Mouse (Mus musculus) intestine, postnatal 0 days (tissue): ENCODE measurements around the gene Npr2. TPM values are rescaled to one million over a fixed set of nuclear protein-coding genes. Genes with fewer than 3 reads are reported as not detected.

Source experiments
- ATAC-seq: fragments of 200-750 bp; cut with Nextera tagmentation; 2 replicates; pipeline ENCODE4 v1.8.0; 2017; ENCODE audit warnings: mild to moderate bottlenecking, moderate TSS enrichment, moderate library complexity
- H3K27ac ChIP-seq: fragments of 300-500 bp; sonication (generic); 2 replicates; pipeline ENCODE4 v1.5.1; 2014; ENCODE audit warnings: mild to moderate bottlenecking, low read depth, low read length, moderate library complexity
- H3K27me3 ChIP-seq: fragments of 300-500 bp; sonication (generic); replicated peaks from 2 replicates; pipeline ENCODE4 v1.6.1; 2014; ENCODE audit warnings: low read length, mixed read lengths; ENCODE audit not compliant: control insufficient read depth, insufficient read depth
- H3K36me3 ChIP-seq: fragments of 300-500 bp; sonication (generic); 2 replicates; pipeline ENCODE4 v1.6.1; 2014; ENCODE audit warnings: mild to moderate bottlenecking, moderate library complexity; ENCODE audit not compliant: control insufficient read depth, insufficient read depth
- H3K4me1 ChIP-seq: fragments of 300-500 bp; sonication (generic); replicated peaks from 2 replicates; pipeline ENCODE4 v1.6.1; 2014; ENCODE audit warnings: antibody characterized with exemption, low read length, mixed read lengths; ENCODE audit not compliant: control insufficient read depth, insufficient read depth
- H3K4me2 ChIP-seq: fragments of 300-500 bp; sonication (generic); replicated peaks from 2 replicates; pipeline ENCODE4 v1.6.1; 2014; ENCODE audit warnings: low read depth, mild to moderate bottlenecking, moderate library complexity
- H3K4me3 ChIP-seq: fragments of 300-500 bp; sonication (generic); 2 replicates; pipeline ENCODE4 v1.5.1; 2014; ENCODE audit warnings: low read depth, low read length
- H3K9ac ChIP-seq: fragments of 300-500 bp; sonication (generic); 2 replicates; pipeline ENCODE4 v1.6.1; 2014; ENCODE audit warnings: mild to moderate bottlenecking, low read depth, low read length
- H3K9me3 ChIP-seq: fragments of 300-500 bp; sonication (generic); 2 replicates; pipeline ENCODE4 v1.6.1; 2016; ENCODE audit warnings: mixed run types; ENCODE audit not compliant: control insufficient read depth
- CTCF ChIP-seq: sonication (generic); IDR thresholded peaks from 2 replicates; pipeline ENCODE4 v1.5.1; 2016; ENCODE audit warnings: low read depth, mild to moderate bottlenecking, control low read depth, antibody characterized with exemption, moderate library complexity
- WGBS: fragments of 180-500 bp; shearing (Covaris S2); extraction: QIAGEN DNeasy Blood & Tissue Kit; methylation state at CpG from one replicate; pipeline ENCODE4 v1.1.7; 2014; 5-methylcytosine and 5-hydroxymethylcytosine counted together
- polyA plus RNA-seq: library from polyadenylated mRNA; unstranded; fragments of >200 nt; fragmentation: Nextera tagmentation; extraction: Ambion mirVana; gene quantifications from 2 replicates; pipeline ENCODE4 v1.2.1, GENCODE M21; 2015

Gene Npr2
- polyA plus RNA-seq, 1 experiment from 2014 or later: 4.1 TPM

DNA sequence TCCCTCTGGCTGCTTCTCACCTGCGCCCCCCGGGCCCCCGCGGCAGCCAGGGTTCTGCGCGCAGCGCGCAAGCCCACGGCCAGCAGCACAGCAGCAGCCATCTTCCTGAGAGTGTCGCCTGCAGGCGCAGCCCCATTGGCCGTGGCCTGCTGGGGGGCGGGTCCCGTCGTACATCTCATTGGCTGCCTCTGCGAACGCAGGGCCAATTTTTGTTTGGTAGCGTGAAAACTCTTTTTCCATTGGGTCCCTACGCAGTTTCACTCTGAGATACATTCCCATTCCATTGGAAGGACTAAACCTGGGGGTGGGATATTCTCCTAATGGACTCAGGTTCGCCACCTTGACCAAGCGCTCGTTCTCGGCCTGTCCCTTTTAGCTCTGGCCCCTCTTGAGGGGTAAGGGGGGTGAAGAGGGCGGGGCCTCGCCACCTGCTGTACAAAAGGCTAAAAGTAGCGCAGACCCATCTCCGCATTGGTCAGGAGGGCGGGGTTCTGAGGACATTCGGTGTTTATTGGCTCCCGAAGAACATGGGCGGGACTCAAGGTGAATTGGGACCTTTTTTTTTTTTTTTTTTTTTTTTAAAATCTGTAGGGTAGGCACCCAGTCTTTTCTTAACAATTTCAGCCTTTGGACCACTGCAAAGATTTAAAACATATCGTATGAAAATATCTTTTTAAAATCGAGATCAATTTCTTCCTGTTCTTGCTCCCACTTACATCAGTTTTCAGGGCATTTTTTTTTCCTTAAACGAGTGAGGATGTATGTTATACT is 24.8 kb downstream of the Npr2 start, which contains the start of gene Hint2:
Gene Hint2, minus strand, starts transcription at position 128 of the 771 bp plus-strand sequence.
- H3K27me3 ChIP-seq: 0 out of 2 replicates have a peak, but pooled peaks cover 3% of the 10 kb centered on the region
- no peaks in the 10 kb centered on the region for H3K9me3 ChIP-seq
- peak; percentile 95 for ATAC-seq
- TF ChIP-seq CTCF: peak; percentile 29; the same call in 1 of the 2 replicates
- peak within 1 kb of the TSS; percentile 92 for H3K27ac ChIP-seq
- H3K36me3 ChIP-seq: no peaks in the 10 kb centered on the region
- peak within 1 kb of the TSS; percentile 86 for H3K4me2 ChIP-seq
- WGBS: 2% methylated on average over 34 of the region's 34 CpGs
- H3K4me1 ChIP-seq: no peaks in the 10 kb centered on the region
- H3K4me3 ChIP-seq: peak within 1 kb of the TSS; percentile 89
- H3K9ac ChIP-seq: peak within 1 kb of the TSS; percentile 89

DNA sequence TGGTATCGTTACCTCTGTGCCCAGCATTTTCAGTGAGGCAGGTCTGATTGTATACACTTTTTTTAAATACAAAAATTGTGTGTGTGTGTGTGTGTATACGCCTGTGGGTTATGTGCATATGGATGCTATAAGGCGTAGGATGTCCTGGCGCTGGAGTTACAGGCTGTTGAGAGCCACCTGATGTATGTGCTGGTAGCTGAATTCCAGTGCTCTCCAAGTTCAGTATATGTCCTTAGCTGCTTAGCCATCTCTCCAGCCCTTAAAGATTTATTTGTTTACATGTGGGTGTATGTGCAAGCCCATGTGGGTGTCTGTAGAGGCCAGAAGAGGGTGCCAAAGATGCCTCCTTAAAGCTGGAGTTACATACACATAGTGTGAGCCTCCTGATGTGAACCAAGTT is 25.4 kb downstream of the Npr2 start:
- H3K4me1 ChIP-seq: no peaks in the 10 kb centered on the region
- TF ChIP-seq CTCF: peak; percentile 32; the same call in 1 of the 2 replicates
- no peak overlapping the region for H3K27ac ChIP-seq
- H3K9me3 ChIP-seq: no peaks in the 10 kb centered on the region
- H3K4me3 ChIP-seq: no peak overlapping the region; the same call in 1 of the 2 replicates
- WGBS: 66% methylated on average over 4 of the region's 4 CpGs
- no peak for ATAC-seq
- H3K27me3 ChIP-seq: peaks cover 8% of the 10 kb centered on the region; the same call in 1 of the 2 replicates
- no peak overlapping the region for H3K9ac ChIP-seq
- H3K4me2 ChIP-seq: peak overlapping the region; percentile 86; the same call in 1 of the 2 replicates
- no peaks in the 10 kb centered on the region for H3K36me3 ChIP-seq

DNA sequence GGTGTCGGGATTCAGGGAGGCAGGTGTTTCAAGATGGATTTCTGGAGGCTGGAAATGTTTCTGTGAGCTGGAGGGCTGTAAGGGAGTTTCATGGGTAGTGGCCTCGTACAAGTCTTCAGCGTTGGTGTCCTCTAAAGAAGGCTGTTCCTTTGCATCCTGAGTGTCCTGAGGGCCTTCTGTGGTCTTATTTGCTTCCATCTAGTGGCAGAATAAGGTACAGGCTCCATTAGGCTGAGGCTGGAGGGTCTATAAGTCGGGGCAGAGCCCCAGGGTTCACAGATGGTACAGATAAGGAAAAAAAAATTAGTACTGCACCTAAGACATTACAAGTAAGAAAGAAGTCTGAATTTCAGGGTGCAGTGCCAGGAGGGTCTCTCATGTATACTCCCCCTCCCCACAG is 34.7 kb downstream of the Npr2 start:
- H3K36me3 ChIP-seq: no peaks in the 10 kb centered on the region
- peaks cover 5% of the 10 kb centered on the region; the same call in 1 of the 2 replicates for H3K4me1 ChIP-seq
- H3K4me2 ChIP-seq: no peak overlapping the region
- no peaks in the 10 kb centered on the region for H3K9me3 ChIP-seq
- H3K27me3 ChIP-seq: peaks cover 25% of the 10 kb centered on the region
- no peak for ATAC-seq
- 16% methylated on average over 4 of the region's 4 CpGs for WGBS
- H3K4me3 ChIP-seq: no peak overlapping the region
- peak; percentile 72 for TF ChIP-seq CTCF
- H3K9ac ChIP-seq: no peak overlapping the region
- no peak overlapping the region for H3K27ac ChIP-seq

DNA sequence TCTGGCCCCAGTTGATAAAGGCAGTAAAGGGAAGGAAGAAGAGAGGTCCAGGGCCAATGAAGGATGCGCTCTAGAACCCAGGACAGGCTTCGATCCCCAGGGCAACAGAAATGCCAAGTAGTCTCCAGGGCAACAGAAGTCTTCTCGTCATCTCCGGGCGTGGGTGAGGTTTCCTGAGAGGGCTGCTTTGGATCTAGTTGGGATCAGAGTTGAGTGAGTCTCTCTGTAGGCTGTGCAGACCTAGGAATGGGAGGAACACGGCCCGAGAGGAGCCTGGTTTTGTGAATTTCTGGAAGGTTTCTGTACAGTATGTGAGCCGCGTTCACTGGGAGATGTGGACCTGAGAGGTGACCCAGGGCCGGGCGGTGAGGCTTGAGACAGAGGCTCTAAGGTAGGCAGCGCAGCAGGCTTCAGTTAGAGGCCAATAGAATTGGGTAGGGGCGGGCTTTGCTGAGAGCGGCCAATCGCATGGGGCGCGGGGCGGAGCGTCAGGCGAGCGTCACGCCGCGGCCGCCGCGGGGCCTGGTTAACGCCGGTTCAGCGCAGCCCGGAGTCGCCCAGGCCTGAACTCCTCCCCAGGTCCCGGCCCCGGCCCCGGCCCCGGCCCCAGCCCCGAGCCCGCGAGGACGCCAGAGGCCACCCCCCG is 37.2 kb downstream of the Npr2 start, which contains the start of the genes Tmem8b and Fam221b:
Gene Tmem8b, plus strand, starts transcription at position 190 of the 646 bp plus-strand sequence.
Gene Fam221b, minus strand, starts transcription at position 364 of the 646 bp plus-strand sequence.
- Histone ChIP-seq H3K4me2 (peak within 1 kb of the TSS; percentile 94), H3K9me3 (no peaks in the 10 kb centered on the region), H3K4me1 (peaks cover 5% of the 10 kb centered on the region; the same call in 1 of the 2 replicates), H3K4me3 (peak within 1 kb of the TSS; percentile 72), H3K27me3 (peaks cover 7% of the 10 kb centered on the region; the same call in 1 of the 2 replicates), H3K27ac (0 out of 2 replicates have a peak within 1 kb of the TSS, but pooled peaks have one; percentile 5), H3K9ac (peak within 1 kb of the TSS; percentile 67), H3K36me3 (no peaks in the 10 kb centered on the region)
- WGBS: 1% methylated on average over 40 of the region's 41 CpGs
- peak; percentile 90 for ATAC-seq
- TF ChIP-seq CTCF: no peak

DNA sequence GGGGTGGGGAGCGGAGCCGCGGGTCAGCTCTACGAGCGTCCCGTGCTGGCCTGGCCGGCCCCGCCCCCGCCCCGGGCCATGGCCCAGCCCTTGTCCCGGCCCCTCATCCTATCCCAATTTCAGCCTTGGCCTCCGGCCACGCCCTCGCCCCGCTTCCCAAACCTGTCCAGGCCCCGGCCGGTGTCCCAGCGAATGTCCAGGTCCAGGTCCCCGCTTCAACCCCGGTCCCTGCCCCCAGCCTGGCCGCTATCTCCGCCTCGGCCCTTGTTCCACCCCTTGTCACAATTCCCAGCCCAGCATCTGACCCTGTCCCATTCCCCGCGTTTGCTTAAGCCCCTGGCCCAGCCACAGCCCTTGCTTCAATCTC is 37.7 kb downstream of the Npr2 start:
- Histone ChIP-seq H3K9me3 (no peaks in the 10 kb centered on the region), H3K4me1 (peaks cover 5% of the 10 kb centered on the region; the same call in 1 of the 2 replicates), H3K36me3 (no peaks in the 10 kb centered on the region), H3K4me3 (peak overlapping the region; percentile 72), H3K27ac (0 out of 2 replicates have a peak overlapping the region, but pooled peaks have one; percentile 5), H3K9ac (peak overlapping the region; percentile 67), H3K27me3 (peaks cover 7% of the 10 kb centered on the region; the same call in 1 of the 2 replicates), H3K4me2 (peak overlapping the region; percentile 94)
- WGBS: under 1% methylated on average over 19 of the region's 25 CpGs
- ATAC-seq: peak; percentile 62
- no peak for TF ChIP-seq CTCF

DNA sequence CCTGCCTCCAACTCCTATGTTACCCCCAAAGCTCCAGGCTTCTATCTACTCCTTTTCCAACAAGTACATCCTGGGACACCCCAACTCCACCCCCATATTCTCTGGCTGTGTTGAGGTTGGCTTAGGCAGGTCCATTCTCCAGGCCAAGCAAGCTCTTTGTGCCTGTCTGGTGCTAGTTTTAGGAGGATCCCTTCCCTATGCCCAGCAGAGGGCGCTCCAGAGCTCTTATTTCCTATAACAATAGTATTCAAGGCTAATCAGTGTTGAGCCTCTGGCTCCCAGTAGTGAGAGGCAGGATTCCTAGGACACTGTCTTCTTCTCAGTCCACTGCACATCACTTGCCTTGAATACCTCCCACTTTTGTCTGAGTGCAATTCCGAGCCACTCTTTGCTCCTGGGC is 40.3 kb downstream of the Npr2 start:
- H3K4me1 ChIP-seq: peaks cover 5% of the 10 kb centered on the region; the same call in 1 of the 2 replicates
- no peaks in the 10 kb centered on the region for H3K36me3 ChIP-seq
- no peak overlapping the region for H3K27ac ChIP-seq
- H3K9me3 ChIP-seq: no peaks in the 10 kb centered on the region
- H3K9ac ChIP-seq: no peak overlapping the region
- TF ChIP-seq CTCF: peak; percentile 87
- H3K4me2 ChIP-seq: no peak overlapping the region
- WGBS: 14% methylated on average over 2 of the region's 2 CpGs
- no peaks in the 10 kb centered on the region for H3K27me3 ChIP-seq
- no peak overlapping the region for H3K4me3 ChIP-seq
- no peak for ATAC-seq
